Mouse (Mus musculus) kidney, embryonic 16.5 days (tissue): Measurements from ENCODE around the gene Slc12a9. TPM values are rescaled to one million over a fixed set of nuclear protein-coding genes. Genes with fewer than 3 reads are reported as not detected.

Source experiments
- ATAC-seq: fragments of 200-750 bp; cut with Nextera tagmentation; 2 replicates; pipeline ENCODE4 v1.8.0; 2017; ENCODE audit warnings: moderate TSS enrichment; ENCODE audit not compliant: low FRiP score, low TSS enrichment
- H3K27ac ChIP-seq: fragments of 300-500 bp; sonication (generic); 2 replicates; pipeline ENCODE4 v1.5.1; 2014; ENCODE audit warnings: low read length
- H3K27me3 ChIP-seq: fragments of 300-500 bp; sonication (generic); 2 replicates; pipeline ENCODE4 v1.6.1; 2014; ENCODE audit warnings: low read length, control low read depth, mixed read lengths; ENCODE audit not compliant: insufficient read depth
- H3K36me3 ChIP-seq: fragments of 300-500 bp; sonication (generic); 2 replicates; pipeline ENCODE4 v1.6.1; 2014; ENCODE audit warnings: low read length, control low read depth, mixed read lengths; ENCODE audit not compliant: insufficient read depth
- H3K4me1 ChIP-seq: fragments of 300-500 bp; sonication (generic); 2 replicates; pipeline ENCODE4 v1.6.1; 2014; ENCODE audit warnings: low read length, control low read depth, mixed read lengths; ENCODE audit not compliant: insufficient read depth
- H3K4me2 ChIP-seq: fragments of 300-500 bp; sonication (generic); replicated peaks from 2 replicates; pipeline ENCODE4 v1.6.1; 2014; ENCODE audit warnings: low read depth, low read length
- H3K4me3 ChIP-seq: fragments of 300-500 bp; sonication (generic); 2 replicates; pipeline ENCODE4 v1.5.1; 2014; ENCODE audit warnings: mild to moderate bottlenecking, low read length
- H3K9ac ChIP-seq: fragments of 300-500 bp; sonication (generic); replicated peaks from 2 replicates; pipeline ENCODE4 v1.6.1; 2014; ENCODE audit warnings: low read length
- H3K9me3 ChIP-seq: fragments of 300-500 bp; sonication (generic); 2 replicates; pipeline ENCODE4 v1.6.1; 2016; ENCODE audit warnings: low read length, control low read depth
- WGBS: fragments of 180-500 bp; shearing (Covaris S2); extraction: QIAGEN DNeasy Blood & Tissue Kit; methylation state at CpG from one replicate; pipeline ENCODE4 v1.1.7; 2014; 5-methylcytosine and 5-hydroxymethylcytosine counted together
- polyA plus RNA-seq: library from polyadenylated mRNA; unstranded; fragments of >200 nt; fragmentation: Nextera tagmentation; extraction: Ambion mirVana; gene quantifications from 2 replicates; pipeline ENCODE4 v1.2.1, GENCODE M21; 2015

Gene Slc12a9
- 16.3 and 16.6 TPM in 2 replicates for polyA plus RNA-seq

DNA sequence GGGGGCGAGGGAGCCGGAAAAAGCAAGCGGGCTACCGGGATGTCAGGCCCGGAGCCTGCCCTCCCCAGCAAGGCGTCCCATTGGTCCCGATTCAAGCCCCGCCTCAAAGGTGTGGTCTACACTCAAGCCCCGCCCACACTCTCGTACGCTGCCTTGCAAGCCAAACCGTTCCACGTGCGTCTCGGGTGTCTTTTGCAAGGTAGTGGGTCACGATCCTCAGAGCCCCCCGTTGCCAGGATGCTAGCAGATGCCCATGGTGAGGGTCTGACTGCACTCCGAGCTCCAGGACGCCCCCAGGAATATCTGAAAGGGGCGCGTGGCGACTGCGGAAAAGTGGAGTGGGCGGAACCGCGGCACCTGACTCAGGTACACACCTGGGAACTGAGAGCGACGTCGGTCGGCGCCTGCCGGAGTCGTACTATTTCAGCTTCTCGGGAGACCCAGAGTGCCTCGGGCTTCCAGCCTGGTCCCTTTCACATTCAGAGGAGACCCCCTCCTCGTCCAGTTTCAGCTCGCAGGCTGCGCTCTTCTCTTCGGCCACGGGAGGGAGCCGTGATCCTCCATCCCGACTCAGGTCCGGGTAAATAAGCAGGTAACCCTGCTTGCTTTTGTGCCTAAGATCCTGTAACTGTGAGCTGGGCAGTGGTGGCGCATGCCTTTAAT, at the start of gene Slc12a9:
Gene Slc12a9, minus strand, starts transcription at position 86 of the 663 bp plus-strand sequence.
- under 1% methylated on average over 44 of the region's 44 CpGs for WGBS
- no peaks in the 10 kb centered on the region for H3K9me3 ChIP-seq
- peak within 1 kb of the TSS; percentile 79 for H3K9ac ChIP-seq
- peak within 1 kb of the TSS; percentile 77 for H3K4me3 ChIP-seq
- peak; percentile 86 for ATAC-seq
- no peaks in the 10 kb centered on the region for H3K36me3 ChIP-seq
- peak within 1 kb of the TSS; percentile 69 for H3K27ac ChIP-seq
- no peaks in the 10 kb centered on the region for H3K27me3 ChIP-seq
- peak within 1 kb of the TSS; percentile 97 for H3K4me2 ChIP-seq
- H3K4me1 ChIP-seq, result peaks cover 14% of the 10 kb centered on the region

DNA sequence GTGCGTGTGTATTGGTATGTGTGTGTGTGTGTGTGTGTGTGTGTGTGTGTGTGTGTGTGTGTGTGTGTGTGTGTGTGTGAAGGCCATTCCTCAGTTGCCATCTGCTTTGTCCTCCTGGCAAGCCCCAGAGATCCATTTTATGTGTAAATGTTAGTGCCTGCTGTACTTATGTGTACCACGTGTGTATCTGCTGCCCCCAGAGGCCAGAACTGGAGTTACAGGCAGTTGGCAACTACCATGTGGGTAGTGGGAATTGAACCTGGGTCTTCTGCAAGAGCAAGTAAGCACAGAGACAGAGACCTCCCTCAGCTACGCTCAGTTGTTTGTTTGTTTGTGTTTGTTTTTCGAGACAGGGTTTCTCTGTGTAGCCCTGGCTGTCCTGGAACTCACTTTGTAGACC, 47.8 kb upstream of the Slc12a9 start:
- ATAC-seq, result no peak
- WGBS, result 53% methylated on average over 4 of the region's 4 CpGs
- no peaks in the 10 kb centered on the region for H3K9me3 ChIP-seq

DNA sequence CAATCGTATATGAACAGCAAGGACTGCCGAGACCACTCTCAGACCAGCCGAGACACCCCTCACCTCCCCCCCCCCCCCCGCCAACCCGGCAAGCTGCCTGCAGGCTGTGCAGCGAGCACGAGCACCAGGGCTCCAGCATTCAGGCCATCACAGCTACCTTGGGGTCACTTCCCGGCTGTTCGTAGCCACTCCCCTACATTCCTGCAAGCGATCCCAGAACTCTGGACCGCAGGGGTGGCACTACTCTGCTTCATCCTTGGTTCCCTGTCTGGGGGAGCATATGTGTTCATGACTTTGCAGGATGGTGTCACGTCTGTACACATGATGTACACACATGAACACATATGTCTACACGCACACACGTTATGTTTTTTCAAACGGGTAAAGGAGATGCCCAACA, 44.2 kb upstream of the Slc12a9 start:
- Histone ChIP-seq H3K4me2 (peak overlapping the region; percentile 37), H3K4me1 (peaks cover 16% of the 10 kb centered on the region), H3K9ac (no peak overlapping the region; the same call in 1 of the 2 replicates), H3K4me3 (no peak overlapping the region), H3K9me3 (no peaks in the 10 kb centered on the region), H3K27ac (no peak overlapping the region), H3K27me3 (no peaks in the 10 kb centered on the region), H3K36me3 (peaks cover 29% of the 10 kb centered on the region)
- 21% methylated on average over 11 of the region's 15 CpGs for WGBS
- no peak for ATAC-seq

More for the DNA sequence above, 47.8 kb upstream of the Slc12a9 start:
- Histone ChIP-seq H3K4me1 (peaks cover 9% of the 10 kb centered on the region), H3K4me3 (no peak overlapping the region), H3K27me3 (no peaks in the 10 kb centered on the region), H3K9ac (no peak overlapping the region), H3K4me2 (no peak overlapping the region), H3K36me3 (no peaks in the 10 kb centered on the region), H3K27ac (no peak overlapping the region)

DNA sequence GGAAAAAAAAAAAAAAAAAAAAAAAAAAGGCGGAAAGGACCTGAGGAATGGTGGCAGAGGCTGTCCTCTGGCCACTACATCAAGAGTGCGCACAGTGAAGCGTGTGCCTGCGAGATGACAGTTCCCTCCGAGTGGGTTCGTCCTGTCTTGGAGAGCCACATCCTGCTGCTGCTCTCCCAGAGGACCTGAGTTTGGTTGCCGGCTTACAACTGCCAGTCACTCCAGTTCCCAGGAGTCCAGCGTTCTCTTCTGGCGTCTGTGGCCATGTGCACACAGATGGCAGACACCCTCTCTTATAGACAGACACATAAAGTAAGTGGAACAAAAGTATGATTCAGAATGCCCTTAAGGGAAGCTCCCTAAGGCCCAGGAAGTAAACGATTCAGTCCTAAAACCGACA, 43.8 kb upstream of the Slc12a9 start:
- no peak overlapping the region for H3K4me3 ChIP-seq
- H3K27ac ChIP-seq, result 0 out of 2 replicates have a peak overlapping the region, but pooled peaks have one; percentile 41
- 29% methylated on average over 10 of the region's 11 CpGs for WGBS
- H3K9me3 ChIP-seq, result no peaks in the 10 kb centered on the region
- peaks cover 34% of the 10 kb centered on the region for H3K36me3 ChIP-seq
- no peaks in the 10 kb centered on the region for H3K27me3 ChIP-seq
- H3K9ac ChIP-seq, result peak overlapping the region; percentile 49; the same call in 1 of the 2 replicates
- ATAC-seq, result 0 out of 2 replicates have a peak, but pooled peaks have one; percentile 23
- peak overlapping the region; percentile 37 for H3K4me2 ChIP-seq
- peaks cover 16% of the 10 kb centered on the region for H3K4me1 ChIP-seq

DNA sequence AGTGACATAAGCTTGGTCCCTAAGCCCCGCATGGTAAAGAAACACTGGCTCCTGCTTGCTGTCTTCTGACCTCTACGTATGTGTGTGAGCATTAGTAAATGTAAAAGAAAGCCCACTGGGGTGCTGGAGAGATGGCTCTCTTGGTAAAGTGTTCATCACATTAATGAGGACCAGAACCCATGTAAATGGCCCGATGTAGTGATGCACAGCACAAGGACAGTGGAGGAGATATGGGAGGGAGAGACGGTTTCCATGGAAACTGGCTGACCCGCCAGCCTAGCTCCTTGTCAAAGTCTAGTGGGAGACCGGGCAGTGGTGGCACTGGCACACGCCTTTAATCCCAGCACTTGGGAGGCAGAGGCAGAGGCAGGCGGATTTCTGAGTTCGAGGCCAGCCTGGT, 43.3 kb upstream of the Slc12a9 start:
- WGBS, result 48% methylated on average over 9 of the region's 9 CpGs
- Histone ChIP-seq H3K9me3 (no peaks in the 10 kb centered on the region), H3K27me3 (no peaks in the 10 kb centered on the region), H3K9ac (no peak overlapping the region), H3K4me1 (peaks cover 16% of the 10 kb centered on the region), H3K36me3 (peaks cover 38% of the 10 kb centered on the region), H3K4me2 (no peak overlapping the region), H3K27ac (no peak overlapping the region), H3K4me3 (no peak overlapping the region)
- ATAC-seq, result 0 out of 2 replicates have a peak, but pooled peaks have one; percentile 13

DNA sequence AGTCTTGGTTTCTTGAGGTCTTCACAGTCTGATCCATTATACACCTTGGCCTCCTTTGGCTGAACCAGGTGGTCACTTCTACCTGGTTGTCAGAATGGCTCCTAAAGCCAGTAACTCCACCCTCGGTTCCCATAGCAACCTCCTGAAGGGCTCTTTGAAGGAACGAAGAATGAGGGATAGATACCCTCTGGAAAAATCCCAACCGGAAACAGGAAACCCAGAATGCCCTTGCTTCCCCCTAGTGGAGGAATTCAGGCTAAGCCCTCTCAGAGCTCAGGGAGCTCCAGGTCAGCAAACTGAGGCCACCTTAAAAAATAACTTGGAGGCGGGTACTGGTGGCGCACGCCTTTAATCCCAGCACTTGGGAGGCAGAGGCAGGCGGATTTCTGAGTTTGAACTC, 42.8 kb upstream of the Slc12a9 start:
- 42% methylated on average over 7 of the region's 7 CpGs for WGBS
- Histone ChIP-seq H3K9ac (no peak overlapping the region), H3K4me1 (peaks cover 16% of the 10 kb centered on the region), H3K36me3 (peaks cover 43% of the 10 kb centered on the region), H3K4me2 (no peak overlapping the region), H3K9me3 (no peaks in the 10 kb centered on the region), H3K27me3 (no peaks in the 10 kb centered on the region), H3K4me3 (no peak overlapping the region), H3K27ac (peak overlapping the region; percentile 59; the same call in 1 of the 2 replicates)
- no peak for ATAC-seq

DNA sequence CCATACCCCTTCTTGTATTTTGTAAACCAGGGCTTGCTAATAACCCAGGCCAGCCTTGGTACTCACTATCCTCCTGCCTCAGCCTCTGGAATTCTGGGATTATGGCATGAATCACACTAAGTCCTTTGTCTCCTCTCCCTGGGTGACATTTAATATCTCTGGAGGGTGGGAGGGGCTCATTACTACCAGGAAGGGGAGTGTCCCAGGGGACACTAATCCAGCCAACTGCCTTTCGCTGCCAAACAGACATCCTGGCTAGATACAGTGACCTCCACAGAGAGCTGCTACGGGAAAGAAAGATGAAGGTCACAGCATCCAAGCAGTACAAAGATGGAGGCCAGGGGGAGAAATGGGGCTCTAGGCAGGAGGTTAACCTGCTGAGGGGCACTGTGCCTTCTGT, 42.2 kb upstream of the Slc12a9 start:
- peak overlapping the region; percentile 59; the same call in 1 of the 2 replicates for H3K27ac ChIP-seq
- H3K4me3 ChIP-seq, result no peak overlapping the region
- peak; percentile 16; the same call in 1 of the 2 replicates for ATAC-seq
- no peak overlapping the region for H3K9ac ChIP-seq
- whole genome bisulfite sequencing, result 26% methylated on average over 2 of the region's 2 CpGs
- H3K9me3 ChIP-seq, result no peaks in the 10 kb centered on the region
- peaks cover 16% of the 10 kb centered on the region for H3K4me1 ChIP-seq
- peaks cover 49% of the 10 kb centered on the region for H3K36me3 ChIP-seq
- H3K4me2 ChIP-seq, result no peak overlapping the region
- no peaks in the 10 kb centered on the region for H3K27me3 ChIP-seq

DNA sequence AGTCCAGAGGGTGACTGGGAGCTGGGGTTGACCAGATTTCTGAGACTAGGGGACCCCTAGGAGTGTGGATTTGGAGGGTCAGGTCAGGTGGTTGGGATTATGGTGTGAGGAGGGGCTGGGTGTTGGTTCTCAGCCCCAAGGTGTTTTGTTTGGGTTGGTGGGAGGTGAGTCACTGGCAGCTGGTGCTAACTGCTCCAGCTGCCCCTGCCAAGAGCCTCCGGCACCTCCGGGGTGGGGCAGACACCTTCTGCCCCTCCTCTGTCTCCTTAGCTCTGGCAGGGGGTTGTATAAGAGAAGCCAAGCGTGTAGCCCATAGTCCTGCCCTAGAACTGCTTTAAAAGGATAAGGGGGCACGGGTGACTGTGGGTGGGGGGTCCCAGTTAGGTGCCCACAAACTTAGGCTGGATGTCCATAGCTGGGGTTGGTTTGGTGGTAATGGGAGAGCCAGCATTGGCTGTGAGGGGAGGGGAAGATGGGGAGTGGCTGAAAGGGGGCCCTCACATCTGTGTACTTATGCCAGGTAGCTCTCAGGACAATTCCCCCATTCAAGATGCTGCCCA, 41.2 kb upstream of the Slc12a9 start:
- H3K4me3 ChIP-seq, result no peak overlapping the region
- 0 out of 2 replicates have a peak overlapping the region, but pooled peaks have one; percentile 36 for H3K27ac ChIP-seq
- H3K36me3 ChIP-seq, result peaks cover 59% of the 10 kb centered on the region
- H3K9me3 ChIP-seq, result no peaks in the 10 kb centered on the region
- 80% methylated on average over 4 of the region's 4 CpGs for WGBS
- H3K9ac ChIP-seq, result no peak overlapping the region
- H3K4me2 ChIP-seq, result no peak overlapping the region
- ATAC-seq, result 0 out of 2 replicates have a peak, but pooled peaks have one; percentile 12
- peaks cover 16% of the 10 kb centered on the region for H3K4me1 ChIP-seq
- no peaks in the 10 kb centered on the region for H3K27me3 ChIP-seq

GRCm38 (mm10) chr5:137373371-137373950, 40.1 kb upstream of the Slc12a9 start:
- H3K9ac ChIP-seq, result no peak overlapping the region
- H3K4me2 ChIP-seq, result no peak overlapping the region
- no peaks in the 10 kb centered on the region for H3K27me3 ChIP-seq
- ATAC-seq, result no peak
- H3K36me3 ChIP-seq, result peaks cover 71% of the 10 kb centered on the region
- WGBS, result 82% methylated on average over 12 of the region's 12 CpGs
- peaks cover 16% of the 10 kb centered on the region for H3K4me1 ChIP-seq
- H3K4me3 ChIP-seq, result no peak overlapping the region
- no peak overlapping the region for H3K27ac ChIP-seq
- no peaks in the 10 kb centered on the region for H3K9me3 ChIP-seq
